Mouse (Mus musculus): Measurements from ENCODE around the gene Gmppa.

Gene Gmppa

GRCm38 (mm10) chr1:75487405-75488161 lies 51.9 kb downstream of the Gmppa start:
- peak; percentile 34 to 62 for DNase-seq (ENCODE audit: low spot score in 2 of 2)

- DNase-seq (ENCODE audit: low spot score in 2 of 2), result no peak
These were observed 55.2 kb downstream of the Gmppa start for GRCm38 (mm10) chr1:75490785-75491551.

GRCm38 (mm10) chr1:75492579-75493170 lies 56.9 kb downstream of the Gmppa start:
- no peak for DNase-seq (ENCODE audit: low spot score in 2 of 2)

Data from cerebellum, postnatal 4 days (tissue).